Mouse (Mus musculus) thymus, postnatal 4 days (tissue): ENCODE data around the gene Zfand4.
"Not testable (repeated sequence)": the region's sequence is repeated elsewhere in the genome, so short reads cannot be mapped to it uniquely, and the experiment has no call there.

Experiments
- DNase-seq: peaks from one replicate; pipeline ENCODE4 v3.0.0; 2021

The Zfand4 gene

GRCm38 (mm10) chr6:116264018-116264651, at the start of gene Zfand4:
Zfand4 (plus strand) TSS chr6:116264222.
- peak; percentile 97 for DNase-seq

DNA sequence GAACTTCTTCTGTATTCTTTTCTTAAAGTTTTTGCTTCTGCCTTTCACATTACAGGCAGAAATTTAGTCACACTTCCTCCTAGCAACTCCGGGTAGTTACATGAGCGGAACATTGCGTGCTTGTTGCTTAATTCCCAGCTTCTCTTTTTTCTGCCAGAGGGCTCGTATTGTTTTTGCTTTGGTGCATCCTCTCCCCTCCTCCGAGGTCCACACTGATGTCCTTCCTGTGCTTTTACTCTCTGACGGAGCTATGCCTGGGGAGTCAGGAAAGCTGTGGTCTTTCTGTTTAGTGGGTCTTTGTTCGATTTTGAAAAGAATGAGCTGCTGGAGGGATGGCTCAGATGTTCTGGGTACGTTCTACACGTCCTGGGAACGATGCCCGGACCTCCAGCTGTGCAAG, 36.3 kb upstream of the Zfand4 start:
- no peak for DNase-seq

GRCm38 (mm10) chr6:116228785-116229525, 35.1 kb upstream of the Zfand4 start:
- DNase-seq = peak; percentile 81

GRCm38 (mm10) chr6:116234821-116235220, 29.2 kb upstream of the Zfand4 start:
- DNase-seq = not testable (repeated sequence)

- DNase-seq = no peak
Observed at GRCm38 (mm10) chr6:116235336-116235735, 28.7 kb upstream of the Zfand4 start.

- DNase-seq = no peak
Observed at GRCm38 (mm10) chr6:116238083-116238482, 25.9 kb upstream of the Zfand4 start.

- no peak for DNase-seq
Observed at GRCm38 (mm10) chr6:116240371-116240770, 23.7 kb upstream of the Zfand4 start.

DNA sequence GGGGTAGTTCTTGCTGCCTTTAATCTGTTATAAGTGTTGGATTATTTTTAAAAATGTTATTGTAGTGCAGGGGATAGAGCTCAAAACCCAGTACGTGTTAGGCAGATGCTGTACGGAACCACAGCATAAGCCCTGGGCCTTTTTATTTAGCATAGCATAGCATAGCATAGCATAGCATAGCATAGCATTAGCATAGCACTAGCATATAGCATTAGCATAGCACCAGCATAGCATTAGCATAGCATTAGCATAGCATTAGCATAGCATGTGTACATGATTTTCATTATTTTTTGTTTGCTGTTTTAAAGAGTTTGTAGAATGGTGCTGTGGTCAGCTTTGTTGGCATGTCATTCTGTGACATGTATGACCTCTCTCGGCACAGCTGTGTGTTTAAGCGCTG, 4.4 kb upstream of the Zfand4 start:
- DNase-seq = no peak

- no peak for DNase-seq
Observed at GRCm38 (mm10) chr6:116260481-116260880, 3.5 kb upstream of the Zfand4 start.

DNA sequence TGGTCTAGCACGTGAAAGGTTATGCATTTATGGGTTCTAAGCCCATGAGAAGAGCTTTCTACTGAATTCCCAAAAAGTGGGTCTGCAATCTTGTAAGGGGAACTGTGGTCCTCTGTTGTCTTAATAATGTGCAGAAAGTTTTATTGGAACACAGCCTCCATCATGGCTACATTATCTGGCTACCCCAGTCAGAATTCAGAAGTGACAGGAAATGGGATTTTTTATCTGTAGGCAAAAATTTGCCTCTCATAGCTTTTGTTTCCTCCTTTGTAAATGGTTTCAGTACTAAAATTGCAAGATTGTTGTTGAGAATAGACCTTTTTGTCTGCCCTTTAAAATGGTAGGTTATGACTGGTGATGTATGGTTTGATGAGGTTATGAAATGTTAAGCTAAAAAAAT, 1.2 kb upstream of the Zfand4 start:
- DNase-seq = no peak

GRCm38 (mm10) chr6:116264836-116265235, 814 bp downstream of the Zfand4 start:
- DNase-seq = no peak

- DNase-seq = no peak
Observed at GRCm38 (mm10) chr6:116265603-116266002, 1.6 kb downstream of the Zfand4 start.

GRCm38 (mm10) chr6:116266273-116267109, 2.5 kb downstream of the Zfand4 start:
- peak; percentile 47 for DNase-seq

DNA sequence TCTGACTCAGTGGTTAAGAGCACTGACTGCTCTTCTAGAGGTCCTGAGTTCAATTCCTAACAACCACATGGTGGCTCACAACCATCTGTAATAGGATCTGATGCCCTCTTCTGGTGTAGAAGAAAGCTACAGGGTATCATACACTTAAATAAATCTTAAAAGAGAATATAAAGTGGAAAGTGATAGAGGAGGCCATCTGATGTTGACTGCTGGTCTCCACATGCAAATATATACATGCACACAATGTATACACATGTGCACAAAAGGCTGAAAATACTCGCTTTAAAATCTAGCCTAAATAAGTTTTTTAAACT, 3.0 kb downstream of the Zfand4 start:
- DNase-seq = no peak

DNA sequence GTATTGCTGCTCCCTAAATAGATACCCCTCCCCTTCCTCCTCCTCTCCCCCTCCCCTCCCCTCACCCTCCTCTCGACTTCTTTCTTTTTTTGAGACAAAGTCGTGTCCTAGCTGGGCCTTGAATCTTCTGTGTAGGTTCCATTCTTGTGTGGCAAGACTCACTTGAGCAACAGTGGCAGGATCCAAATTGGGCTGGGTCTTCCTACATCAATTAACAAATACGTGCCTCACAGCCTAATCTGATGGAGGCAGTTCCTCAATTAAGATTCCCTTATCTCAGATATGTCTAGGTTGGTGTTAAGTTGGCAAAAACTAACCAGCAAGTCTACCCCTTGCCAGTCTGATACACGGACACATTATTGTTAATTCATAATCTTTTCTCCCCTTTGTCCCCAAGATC, 11.7 kb downstream of the Zfand4 start:
- no peak for DNase-seq

- DNase-seq = no peak
Observed at GRCm38 (mm10) chr6:116278679-116279317, 14.8 kb downstream of the Zfand4 start.

GRCm38 (mm10) chr6:116281014-116281413, 17.0 kb downstream of the Zfand4 start:
- no peak for DNase-seq

DNA sequence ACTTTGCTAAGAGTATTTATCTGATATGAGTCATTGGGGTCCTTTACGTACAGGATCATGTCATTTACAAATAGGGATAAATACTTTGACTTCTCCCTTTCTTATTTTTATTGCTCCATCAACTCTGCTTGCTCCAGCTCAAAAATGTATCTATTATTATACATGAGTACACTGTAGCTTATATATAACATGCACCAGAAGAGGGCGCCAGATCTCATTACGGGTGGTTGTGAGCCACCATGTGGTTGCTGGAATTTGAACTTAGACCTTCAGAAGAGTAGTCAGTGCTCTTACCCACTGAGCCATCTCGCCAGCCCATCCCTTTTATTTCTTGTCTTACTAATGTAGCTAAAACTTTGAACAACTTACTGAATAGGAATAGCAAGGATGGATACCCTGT, 18.5 kb downstream of the Zfand4 start:
- DNase-seq = peak; percentile 81

- DNase-seq = no peak
Observed at GRCm38 (mm10) chr6:116283280-116283679, 19.3 kb downstream of the Zfand4 start.

DNA sequence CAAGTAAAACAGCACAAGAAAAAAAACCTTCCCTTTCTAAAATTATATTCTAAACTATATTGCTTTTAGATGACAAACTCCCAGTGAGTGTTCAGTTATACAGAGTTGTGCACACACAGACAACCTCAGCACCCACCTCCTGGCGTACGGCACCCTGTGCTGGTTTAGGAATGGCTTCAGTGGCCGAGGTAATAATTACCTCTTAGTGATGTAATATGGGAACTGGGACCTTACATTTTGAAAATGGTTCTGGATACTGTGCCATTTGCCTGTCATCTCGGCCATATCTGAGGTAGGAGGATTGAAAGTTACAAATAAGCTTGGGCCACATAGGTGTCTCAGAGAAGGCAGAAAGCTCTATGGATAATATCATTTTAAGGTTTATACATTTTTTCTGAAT, 22.3 kb downstream of the Zfand4 start:
- DNase-seq = no peak

- peak; percentile 41 for DNase-seq
Observed at GRCm38 (mm10) chr6:116286870-116287575, 23.0 kb downstream of the Zfand4 start.

GRCm38 (mm10) chr6:116311411-116311810, 47.4 kb downstream of the Zfand4 start:
- no peak for DNase-seq

GRCm38 (mm10) chr6:116319259-116319658, 55.2 kb downstream of the Zfand4 start:
- DNase-seq = no peak
